Mouse (Mus musculus) heart, embryonic 13.5 days (tissue): Measurements from ENCODE around the gene Wfdc18. TPM values are rescaled to one million over a fixed set of nuclear protein-coding genes. Genes with fewer than 3 reads are reported as not detected.

Experiments used
- ATAC-seq: fragments of 200-750 bp; cut with Nextera tagmentation; 2 replicates; pipeline ENCODE4 v1.8.0; 2017; ENCODE audit warnings: moderate TSS enrichment; ENCODE audit not compliant: insufficient number of reproducible peaks, low FRiP score, low TSS enrichment; ENCODE audit errors: extremely low read depth
- H3K27ac ChIP-seq: fragments of 300-500 bp; sonication (generic); replicated peaks from 2 replicates; pipeline ENCODE4 v1.5.1; 2015; ENCODE audit warnings: moderate library complexity, mild to moderate bottlenecking, inconsistent platforms
- H3K27me3 ChIP-seq: fragments of 300-500 bp; sonication (generic); replicated peaks from 2 replicates; pipeline ENCODE4 v1.6.1; 2015; ENCODE audit warnings: mild to moderate bottlenecking, inconsistent platforms
- H3K36me3 ChIP-seq: fragments of 300-500 bp; sonication (generic); 2 replicates; pipeline ENCODE4 v1.6.1; 2015; ENCODE audit warnings: mild to moderate bottlenecking, inconsistent platforms
- H3K4me1 ChIP-seq: fragments of 300-500 bp; sonication (generic); 2 replicates; pipeline ENCODE4 v1.6.1; 2015; ENCODE audit warnings: inconsistent platforms
- H3K4me2 ChIP-seq: fragments of 300-500 bp; sonication (generic); 2 replicates; pipeline ENCODE4 v1.6.1; 2015; ENCODE audit warnings: inconsistent platforms, mild to moderate bottlenecking, moderate library complexity
- H3K4me3 ChIP-seq: fragments of 300-500 bp; sonication (generic); 2 replicates; pipeline ENCODE4 v1.5.1; 2015; ENCODE audit warnings: moderate library complexity, mild to moderate bottlenecking, inconsistent platforms
- H3K9ac ChIP-seq: fragments of 300-500 bp; sonication (generic); 2 replicates; pipeline ENCODE4 v1.6.1; 2015; ENCODE audit warnings: inconsistent platforms, mild to moderate bottlenecking, moderate library complexity
- H3K9me3 ChIP-seq: fragments of 300-500 bp; sonication (generic); 2 replicates; pipeline ENCODE4 v1.6.1; 2016; ENCODE audit warnings: inconsistent platforms
- WGBS: fragments of 180-500 bp; shearing (Covaris S2); methylation state at CpG from one replicate; pipeline ENCODE4 v1.1.7; 2015; ENCODE audit warnings: mixed read lengths; 5-methylcytosine and 5-hydroxymethylcytosine counted together
- polyA plus RNA-seq: library from polyadenylated mRNA; unstranded; fragments of >200 nt; fragmentation: Nextera tagmentation; extraction: Ambion mirVana; gene quantifications from 2 replicates; pipeline ENCODE4 v1.2.1, GENCODE M21; 2015

Wfdc18 gene
- polyA plus RNA-seq: 3.1 and 3.4 TPM in 2 replicates

DNA sequence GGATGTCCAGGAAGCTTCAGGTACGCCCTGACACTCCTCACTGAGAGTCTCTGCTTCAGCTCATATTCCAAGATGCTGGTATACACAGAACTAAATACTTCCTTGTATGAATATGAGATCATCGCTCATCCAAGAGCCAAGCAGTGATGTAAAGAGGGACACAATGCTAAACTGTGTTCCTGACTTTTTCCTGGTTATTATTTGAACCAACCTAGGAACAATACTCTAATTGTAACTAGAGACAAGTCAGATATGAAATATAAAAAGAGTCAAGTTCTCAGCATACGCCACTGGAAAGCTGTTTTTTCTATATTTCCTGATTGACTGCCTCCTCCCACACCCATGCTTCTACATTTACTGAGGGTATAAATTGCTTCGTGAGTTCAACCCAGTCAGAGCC lies at the start of gene Wfdc18:
Gene Wfdc18 (plus strand): TSS at position 301 of the 400 bp plus-strand sequence.
- Histone ChIP-seq H3K36me3 (no peaks in the 10 kb centered on the region), H3K27ac (no peak within 1 kb of the TSS), H3K4me3 (no peak within 1 kb of the TSS), H3K9ac (no peak within 1 kb of the TSS), H3K9me3 (no peaks in the 10 kb centered on the region), H3K4me1 (no peaks in the 10 kb centered on the region), H3K4me2 (no peak within 1 kb of the TSS), H3K27me3 (peaks cover 5% of the 10 kb centered on the region)
- WGBS: 70% methylated on average over 4 of the region's 4 CpGs
- ATAC-seq: no peak

GRCm38 (mm10) chr11:83662204-83662603 lies 46.6 kb upstream of the Wfdc18 start, which contains the start of gene Ccl4:
TSS of gene Ccl4 (plus strand) at chr11:83662584.
- no peaks in the 10 kb centered on the region for H3K9me3 ChIP-seq
- ATAC-seq: no peak
- no peak within 1 kb of the TSS for H3K27ac ChIP-seq
- H3K9ac ChIP-seq: no peak within 1 kb of the TSS
- no peak within 1 kb of the TSS for H3K4me2 ChIP-seq
- H3K27me3 ChIP-seq: 0 out of 2 replicates have a peak, but pooled peaks cover 6% of the 10 kb centered on the region
- 63% methylated on average over 6 of the region's 6 CpGs for WGBS
- H3K4me3 ChIP-seq: no peak within 1 kb of the TSS
- no peaks in the 10 kb centered on the region for H3K36me3 ChIP-seq
- H3K4me1 ChIP-seq: no peaks in the 10 kb centered on the region

- ATAC-seq: no peak
- H3K4me1 ChIP-seq: no peaks in the 10 kb centered on the region
- no peak overlapping the region for H3K4me3 ChIP-seq
- H3K9ac ChIP-seq: no peak overlapping the region
- no peaks in the 10 kb centered on the region for H3K36me3 ChIP-seq
- H3K9me3 ChIP-seq: no peaks in the 10 kb centered on the region
- no peak overlapping the region for H3K27ac ChIP-seq
- 0 out of 2 replicates have a peak, but pooled peaks cover 6% of the 10 kb centered on the region for H3K27me3 ChIP-seq
- no peak overlapping the region for H3K4me2 ChIP-seq
- 63% methylated on average over 5 of the region's 5 CpGs for WGBS
These were observed 45.3 kb upstream of the Wfdc18 start for GRCm38 (mm10) chr11:83663532-83663931.

DNA sequence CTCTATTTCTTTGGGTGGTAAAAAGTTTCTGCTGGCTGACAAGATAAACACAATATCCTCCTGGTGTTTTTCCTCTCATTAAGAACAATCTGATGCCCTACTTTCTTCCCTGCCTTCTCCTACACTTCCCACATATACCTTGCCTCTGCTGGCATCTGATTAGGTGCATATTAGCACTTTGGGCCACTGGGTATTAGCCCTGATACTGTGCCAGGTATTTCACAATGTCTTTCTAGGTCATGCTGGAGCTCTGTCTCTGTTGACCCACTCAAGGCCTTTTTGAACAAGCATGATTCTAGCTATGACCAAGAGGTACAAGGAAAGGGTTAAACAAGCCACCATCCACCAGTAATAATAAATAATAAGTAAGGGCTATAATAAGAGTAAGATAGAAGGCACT lies 37.1 kb upstream of the Wfdc18 start:
- peaks cover 3% of the 10 kb centered on the region for H3K27me3 ChIP-seq
- H3K9ac ChIP-seq: no peak overlapping the region
- no peaks in the 10 kb centered on the region for H3K36me3 ChIP-seq
- H3K4me3 ChIP-seq: no peak overlapping the region
- H3K27ac ChIP-seq: no peak overlapping the region
- H3K9me3 ChIP-seq: no peaks in the 10 kb centered on the region
- no peak overlapping the region for H3K4me2 ChIP-seq
- ATAC-seq: no peak
- H3K4me1 ChIP-seq: no peaks in the 10 kb centered on the region

DNA sequence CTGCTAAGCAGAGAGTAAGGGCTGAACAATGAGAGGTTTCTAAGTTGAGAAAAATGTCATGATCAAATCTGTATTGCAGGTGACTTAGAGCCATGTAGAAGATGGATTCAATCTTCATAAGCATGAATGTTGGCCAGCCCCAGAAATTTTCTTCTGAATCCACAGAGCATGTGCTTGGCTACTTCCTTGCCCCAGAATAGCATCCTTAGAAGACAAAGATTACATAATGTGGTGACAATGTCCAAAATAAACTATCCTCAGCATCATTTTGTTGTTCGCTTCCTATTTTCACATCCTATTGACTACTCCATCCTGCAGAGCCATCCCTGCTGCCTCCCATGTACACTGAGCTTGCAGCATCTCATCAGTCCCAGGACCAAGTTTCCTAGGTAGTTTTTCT lies 33.1 kb upstream of the Wfdc18 start:
- Histone ChIP-seq H3K36me3 (no peaks in the 10 kb centered on the region), H3K4me1 (0 out of 2 replicates have a peak, but pooled peaks cover 3% of the 10 kb centered on the region), H3K4me3 (no peak overlapping the region), H3K9me3 (no peaks in the 10 kb centered on the region), H3K27ac (no peak overlapping the region), H3K4me2 (no peak overlapping the region), H3K9ac (no peak overlapping the region), H3K27me3 (peaks cover 3% of the 10 kb centered on the region)
- no peak for ATAC-seq
- 86% methylated on average over 1 of the region's 1 CpGs for WGBS

GRCm38 (mm10) chr11:83689918-83690317 lies 18.9 kb upstream of the Wfdc18 start:
- H3K27me3 ChIP-seq: 0 out of 2 replicates have a peak, but pooled peaks cover 6% of the 10 kb centered on the region

GRCm38 (mm10) chr11:83692008-83692407 lies 16.8 kb upstream of the Wfdc18 start:
- 27% methylated on average over 1 of the region's 1 CpGs for WGBS
- Histone ChIP-seq H3K4me2 (no peak overlapping the region), H3K4me1 (no peaks in the 10 kb centered on the region), H3K9me3 (no peaks in the 10 kb centered on the region), H3K4me3 (no peak overlapping the region), H3K36me3 (no peaks in the 10 kb centered on the region), H3K9ac (no peak overlapping the region), H3K27ac (no peak overlapping the region), H3K27me3 (peaks cover 6% of the 10 kb centered on the region; the same call in 1 of the 2 replicates)
- ATAC-seq: no peak

More at GRCm38 (mm10) chr11:83689918-83690317, 18.9 kb upstream of the Wfdc18 start:
- H3K9me3 ChIP-seq: no peaks in the 10 kb centered on the region
- 70% methylated on average over 1 of the region's 1 CpGs for WGBS
- no peak overlapping the region for H3K4me2 ChIP-seq
- H3K9ac ChIP-seq: no peak overlapping the region
- no peaks in the 10 kb centered on the region for H3K4me1 ChIP-seq
- H3K4me3 ChIP-seq: no peak overlapping the region
- no peak for ATAC-seq
- no peak overlapping the region for H3K27ac ChIP-seq
- H3K36me3 ChIP-seq: no peaks in the 10 kb centered on the region

DNA sequence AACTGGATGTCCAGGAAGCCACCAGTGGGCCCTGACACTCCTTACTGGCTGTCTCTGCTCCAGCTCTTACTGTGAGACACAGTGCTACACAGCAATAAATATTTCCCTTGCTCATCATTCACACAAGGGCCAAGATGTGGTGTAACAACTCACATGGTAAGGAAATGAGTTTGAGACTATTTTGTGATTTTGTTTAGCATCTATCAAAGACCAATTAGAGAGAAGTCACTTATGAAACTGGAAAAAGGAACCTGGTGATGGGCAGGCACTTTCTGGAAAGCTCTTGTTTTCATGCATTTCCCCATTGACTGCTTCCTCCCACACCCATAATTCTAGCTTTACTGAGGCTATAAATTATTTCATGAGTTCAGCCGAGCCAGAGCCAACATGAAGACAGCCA lies 5.1 kb upstream of the Wfdc18 start, which contains the start of gene Wfdc17:
Gene Wfdc17 (plus strand): TSS at position 287 of the 400 bp plus-strand sequence.
- peaks cover 12% of the 10 kb centered on the region; the same call in 1 of the 2 replicates for H3K27me3 ChIP-seq
- no peaks in the 10 kb centered on the region for H3K36me3 ChIP-seq
- H3K4me2 ChIP-seq: no peak within 1 kb of the TSS
- no peak within 1 kb of the TSS for H3K27ac ChIP-seq
- H3K4me1 ChIP-seq: no peaks in the 10 kb centered on the region
- no peaks in the 10 kb centered on the region for H3K9me3 ChIP-seq
- no peak within 1 kb of the TSS for H3K4me3 ChIP-seq
- no peak within 1 kb of the TSS for H3K9ac ChIP-seq
- 48% methylated on average over 1 of the region's 1 CpGs for WGBS
- ATAC-seq: no peak

DNA sequence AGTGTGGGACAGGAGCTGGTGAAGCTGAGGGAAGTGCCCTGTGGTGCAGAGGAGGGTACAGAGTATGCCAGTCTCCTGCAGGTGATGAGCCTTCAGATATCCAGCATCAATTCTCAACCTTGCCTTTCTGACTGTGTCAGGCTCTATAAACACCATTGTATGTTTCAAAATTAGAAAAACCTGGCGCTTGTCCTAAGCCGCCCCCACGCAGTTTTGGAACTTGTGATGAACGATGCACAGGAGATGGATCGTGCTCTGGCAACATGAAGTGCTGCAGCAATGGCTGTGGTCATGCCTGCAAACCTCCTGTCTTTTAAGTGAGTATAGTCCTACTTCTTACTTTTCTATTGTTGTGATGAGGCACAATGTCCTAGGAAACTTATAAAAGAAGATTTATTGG lies 868 bp downstream of the Wfdc18 start:
- no peak overlapping the region for H3K4me3 ChIP-seq
- no peak overlapping the region for H3K9ac ChIP-seq
- H3K27ac ChIP-seq: no peak overlapping the region
- ATAC-seq: no peak
- 78% methylated on average over 5 of the region's 5 CpGs for WGBS
- H3K4me2 ChIP-seq: no peak overlapping the region
- H3K4me1 ChIP-seq: no peaks in the 10 kb centered on the region
- H3K27me3 ChIP-seq: peaks cover 5% of the 10 kb centered on the region
- no peaks in the 10 kb centered on the region for H3K9me3 ChIP-seq
- no peaks in the 10 kb centered on the region for H3K36me3 ChIP-seq

- H3K4me2 ChIP-seq: no peak overlapping the region
- no peaks in the 10 kb centered on the region for H3K9me3 ChIP-seq
- no peak for ATAC-seq
- no peak overlapping the region for H3K9ac ChIP-seq
- no peaks in the 10 kb centered on the region for H3K4me1 ChIP-seq
- 71% methylated on average over 1 of the region's 1 CpGs for WGBS
- no peaks in the 10 kb centered on the region; the same call in none of the 2 replicates for H3K27me3 ChIP-seq
- no peak overlapping the region for H3K4me3 ChIP-seq
- H3K36me3 ChIP-seq: no peaks in the 10 kb centered on the region
- H3K27ac ChIP-seq: no peak overlapping the region
These were observed 3.9 kb downstream of the Wfdc18 start for GRCm38 (mm10) chr11:83712671-83713070.

DNA sequence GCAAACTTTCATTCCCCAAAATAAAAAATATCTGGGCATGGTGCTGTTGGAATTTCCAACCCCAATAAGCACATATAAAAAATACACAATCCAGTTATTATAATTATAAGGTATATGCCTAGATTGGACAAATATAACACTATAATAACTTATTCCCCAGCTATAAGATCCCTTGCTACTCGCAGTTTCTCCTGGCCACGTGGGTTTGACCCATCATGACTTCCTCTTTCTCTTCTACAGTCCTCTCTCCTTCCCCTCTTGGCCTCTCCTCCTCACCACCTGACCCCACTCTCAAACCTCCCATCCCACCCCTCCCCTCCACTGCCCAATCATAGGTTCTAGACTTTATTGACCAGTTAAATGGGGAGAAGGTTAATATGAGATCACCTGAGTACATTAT lies 5.1 kb downstream of the Wfdc18 start:
- no peak overlapping the region for H3K27ac ChIP-seq
- H3K9ac ChIP-seq: no peak overlapping the region
- no peak for ATAC-seq
- no peaks in the 10 kb centered on the region; the same call in 1 of the 2 replicates for H3K27me3 ChIP-seq
- no peak overlapping the region for H3K4me2 ChIP-seq
- no peak overlapping the region for H3K4me3 ChIP-seq
- no peaks in the 10 kb centered on the region for H3K4me1 ChIP-seq
- no peaks in the 10 kb centered on the region for H3K36me3 ChIP-seq
- 84% methylated on average over 2 of the region's 2 CpGs for WGBS
- H3K9me3 ChIP-seq: no peaks in the 10 kb centered on the region

DNA sequence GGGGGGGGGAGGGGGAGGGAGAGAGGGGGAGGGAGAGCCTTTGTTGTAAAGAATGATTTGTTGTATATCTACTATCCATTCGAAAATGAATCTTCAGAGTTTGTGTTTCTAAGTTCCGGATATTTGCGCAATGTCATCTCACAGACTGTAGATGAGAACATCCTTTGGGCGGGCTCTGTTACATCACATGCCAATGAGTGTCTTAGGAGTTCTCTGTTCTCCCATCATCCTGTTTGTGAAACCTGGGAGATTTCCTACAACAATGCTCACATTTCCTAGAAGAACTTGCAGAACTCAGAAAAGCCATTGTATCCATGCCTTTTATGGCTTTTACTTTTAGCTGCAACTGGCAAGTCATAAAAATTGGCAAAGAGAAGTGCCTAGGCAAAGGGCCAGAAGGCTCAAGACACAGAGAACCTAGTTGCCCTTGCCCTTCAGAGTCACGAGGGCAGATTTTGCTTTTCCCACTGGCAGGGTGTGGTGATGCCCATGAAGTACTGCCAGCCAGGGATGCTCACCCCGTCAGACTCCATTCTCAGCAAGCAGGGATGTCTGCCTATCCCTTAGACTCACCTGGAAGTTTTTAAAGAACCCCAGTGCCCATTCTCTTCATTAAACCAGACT lies 8.3 kb downstream of the Wfdc18 start:
- no peak for ATAC-seq
- Histone ChIP-seq H3K36me3 (no peaks in the 10 kb centered on the region), H3K27me3 (no peaks in the 10 kb centered on the region), H3K4me3 (no peak overlapping the region), H3K4me1 (no peaks in the 10 kb centered on the region), H3K9me3 (no peaks in the 10 kb centered on the region), H3K9ac (no peak overlapping the region), H3K4me2 (no peak overlapping the region), H3K27ac (no peak overlapping the region)
- WGBS: 79% methylated on average over 6 of the region's 6 CpGs
